Mouse (Mus musculus): ENCODE measurements around the gene Cpt1b. TPM values are rescaled to one million over a fixed set of nuclear protein-coding genes. Genes with fewer than 3 reads are reported as not detected.

Gene Cpt1b
- 1.2 and 1.8 TPM in 2 replicates for polyA plus RNA-seq (2015; fragmentation: Nextera tagmentation; extraction: Ambion mirVana)

DNA sequence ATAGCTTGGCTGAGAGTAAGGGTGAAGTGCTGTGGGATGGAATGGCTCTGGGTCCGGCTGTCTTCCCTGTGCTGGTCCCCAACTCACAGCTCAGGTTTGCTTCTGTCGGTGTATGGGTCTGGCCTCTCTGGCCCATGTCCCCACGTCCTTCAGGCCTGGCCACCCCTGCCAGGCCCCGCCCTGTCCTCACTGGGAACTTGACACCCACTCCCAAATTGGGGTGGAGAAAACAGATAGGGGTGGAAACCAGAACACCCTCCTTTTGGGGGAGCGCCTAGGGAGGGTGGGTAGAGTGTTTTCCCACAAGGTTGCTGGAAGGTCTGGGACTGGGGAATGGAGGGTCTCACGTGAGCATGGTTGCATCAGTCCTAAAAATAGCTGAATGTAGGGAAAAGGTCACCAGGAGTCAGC, at the start of gene Cpt1b:
Cpt1b (minus strand) TSS at position 153 of the 411 bp plus-strand sequence.
- Histone ChIP-seq H3K9me3 (no peaks in the 10 kb centered on the region), H3K4me2 (no peak within 1 kb of the TSS), H3K4me3 (no peak within 1 kb of the TSS), H3K27me3 (replicated peaks) (no peaks in the 10 kb centered on the region), H3K36me3 (replicated peaks) (peaks cover 18% of the 10 kb centered on the region), H3K4me1 (peaks cover 15% of the 10 kb centered on the region), H3K9ac (no peak within 1 kb of the TSS), H3K27ac (no peak within 1 kb of the TSS)
- no peak for ATAC-seq (replicated peaks)
- 47% methylated on average over 6 of the region's 6 CpGs for WGBS

GRCm38 (mm10) chr15:89475293-89475600, 49.6 kb upstream of the Cpt1b start:
- Histone ChIP-seq H3K9me3 (no peaks in the 10 kb centered on the region), H3K4me1 (peaks cover 24% of the 10 kb centered on the region), H3K27me3 (replicated peaks) (no peaks in the 10 kb centered on the region), H3K36me3 (replicated peaks) (no peaks in the 10 kb centered on the region), H3K4me3 (peak overlapping the region; percentile 73), H3K9ac (peak overlapping the region; percentile 78), H3K27ac (no peak overlapping the region; the same call in 1 of the 2 replicates), H3K4me2 (peak overlapping the region; percentile 95)
- 91% methylated on average over 7 of the region's 7 CpGs for WGBS
- ATAC-seq (replicated peaks) = peak; percentile 4; the same call in 1 of the 2 replicates

GRCm38 (mm10) chr15:89474596-89475292, 49.1 kb upstream of the Cpt1b start:
- Histone ChIP-seq H3K27ac (no peak overlapping the region), H3K9me3 (no peaks in the 10 kb centered on the region), H3K4me1 (peaks cover 24% of the 10 kb centered on the region), H3K27me3 (replicated peaks) (no peaks in the 10 kb centered on the region), H3K36me3 (replicated peaks) (no peaks in the 10 kb centered on the region), H3K4me2 (peak overlapping the region; percentile 95), H3K4me3 (peak overlapping the region; percentile 73), H3K9ac (no peak overlapping the region)
- no peak for ATAC-seq (replicated peaks)
- 90% methylated on average over 19 of the region's 19 CpGs for WGBS

DNA sequence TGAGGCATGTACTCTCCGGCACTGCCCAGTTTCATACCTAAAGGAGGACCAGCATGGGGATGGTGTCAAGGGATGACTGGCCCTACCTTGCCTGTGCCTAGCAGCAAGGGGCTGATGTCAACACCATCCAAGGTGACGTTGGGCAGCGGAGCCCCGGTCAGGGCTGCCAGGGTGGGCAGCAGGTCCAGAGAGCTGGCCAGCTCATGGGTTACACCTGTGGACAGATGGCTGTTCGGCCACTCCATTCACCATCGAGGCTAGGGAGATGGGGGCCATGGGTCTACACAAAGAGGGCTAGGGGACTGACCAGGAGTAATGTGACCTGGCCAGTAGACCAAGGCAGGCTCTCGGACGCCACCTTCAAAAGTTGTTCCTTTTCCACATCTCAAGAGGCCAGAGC, 48.3 kb upstream of the Cpt1b start:
- no peaks in the 10 kb centered on the region for H3K9me3 ChIP-seq
- WGBS = 98% methylated on average over 8 of the region's 8 CpGs
- no peak overlapping the region for H3K4me2 ChIP-seq
- H3K9ac ChIP-seq = no peak overlapping the region
- H3K4me3 ChIP-seq = no peak overlapping the region
- H3K36me3 ChIP-seq (replicated peaks) = no peaks in the 10 kb centered on the region
- no peak overlapping the region for H3K27ac ChIP-seq
- ATAC-seq (replicated peaks) = no peak
- no peaks in the 10 kb centered on the region for H3K27me3 ChIP-seq (replicated peaks)
- H3K4me1 ChIP-seq = peaks cover 24% of the 10 kb centered on the region

GRCm38 (mm10) chr15:89473370-89473769, 47.7 kb upstream of the Cpt1b start:
- Histone ChIP-seq H3K4me3 (no peak overlapping the region), H3K27ac (no peak overlapping the region), H3K9ac (no peak overlapping the region), H3K4me1 (peaks cover 24% of the 10 kb centered on the region), H3K4me2 (no peak overlapping the region), H3K27me3 (replicated peaks) (no peaks in the 10 kb centered on the region), H3K9me3 (no peaks in the 10 kb centered on the region), H3K36me3 (replicated peaks) (no peaks in the 10 kb centered on the region)
- WGBS = 84% methylated on average over 9 of the region's 9 CpGs
- no peak for ATAC-seq (replicated peaks)

- 93% methylated on average over 4 of the region's 4 CpGs for WGBS
- H3K4me3 ChIP-seq = no peak overlapping the region
- peaks cover 11% of the 10 kb centered on the region for H3K4me1 ChIP-seq
- H3K4me2 ChIP-seq = no peak overlapping the region
- ATAC-seq (replicated peaks) = no peak
- no peak overlapping the region for H3K9ac ChIP-seq
- no peaks in the 10 kb centered on the region for H3K36me3 ChIP-seq (replicated peaks)
- H3K27ac ChIP-seq = no peak overlapping the region
- H3K9me3 ChIP-seq = no peaks in the 10 kb centered on the region
- H3K27me3 ChIP-seq (replicated peaks) = no peaks in the 10 kb centered on the region
Observed at GRCm38 (mm10) chr15:89471476-89471875, 45.8 kb upstream of the Cpt1b start.

DNA sequence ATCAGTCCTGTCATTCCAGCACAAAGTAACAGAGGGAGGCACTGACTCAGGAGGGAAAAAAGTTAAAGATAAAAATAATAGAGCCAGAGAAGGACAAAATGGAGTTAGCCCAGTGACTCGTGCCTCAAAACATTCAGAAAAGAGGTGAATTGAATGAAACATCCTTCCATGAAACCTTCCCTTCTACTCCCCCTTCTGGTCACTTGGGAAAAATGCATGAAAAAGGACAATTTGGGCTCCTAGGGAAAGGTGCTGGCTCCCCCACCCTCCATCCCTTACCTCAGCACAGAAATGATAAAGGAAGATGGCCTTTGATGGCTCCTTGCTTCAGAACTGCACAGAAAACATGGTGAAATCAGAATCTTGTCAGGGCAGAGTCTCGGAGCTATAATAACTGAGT, 42.9 kb upstream of the Cpt1b start:
- no peak for ATAC-seq (replicated peaks)
- Histone ChIP-seq H3K4me1 (peaks cover 6% of the 10 kb centered on the region; the same call in 1 of the 2 replicates), H3K4me3 (no peak overlapping the region), H3K27ac (no peak overlapping the region), H3K27me3 (replicated peaks) (no peaks in the 10 kb centered on the region), H3K9ac (no peak overlapping the region), H3K9me3 (no peaks in the 10 kb centered on the region), H3K4me2 (no peak overlapping the region), H3K36me3 (replicated peaks) (no peaks in the 10 kb centered on the region)
- WGBS = 29% methylated on average over 2 of the region's 2 CpGs

DNA sequence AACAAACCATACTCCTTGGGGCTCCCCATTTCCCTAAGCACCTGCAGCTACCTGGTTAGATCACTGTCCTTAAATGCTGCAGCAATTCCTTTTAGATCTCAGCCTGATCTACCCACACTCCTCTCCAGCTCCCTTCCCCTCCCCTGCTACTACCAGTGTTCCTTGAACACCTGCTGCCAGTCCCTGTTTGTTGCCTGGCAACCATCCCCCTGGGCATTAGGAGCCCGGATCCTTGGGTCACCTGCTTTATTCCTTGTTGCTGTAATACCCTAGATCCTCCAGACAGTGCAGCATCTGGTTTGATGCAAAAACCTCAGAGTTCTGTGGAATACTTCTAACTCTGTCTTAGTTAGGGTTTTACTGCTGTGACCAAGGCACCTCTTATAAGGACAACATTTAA, 39.4 kb upstream of the Cpt1b start:
- peaks cover 9% of the 10 kb centered on the region; the same call in 1 of the 2 replicates for H3K4me1 ChIP-seq
- no peak overlapping the region for H3K4me2 ChIP-seq
- H3K4me3 ChIP-seq = no peak overlapping the region
- H3K36me3 ChIP-seq (replicated peaks) = peaks cover 20% of the 10 kb centered on the region
- 0% methylated on average over 1 of the region's 1 CpGs for WGBS
- H3K9me3 ChIP-seq = no peaks in the 10 kb centered on the region
- ATAC-seq (replicated peaks) = peak; percentile 38; the same call in 1 of the 2 replicates
- H3K9ac ChIP-seq = no peak overlapping the region
- peak overlapping the region; percentile 59; the same call in 1 of the 2 replicates for H3K27ac ChIP-seq
- no peaks in the 10 kb centered on the region for H3K27me3 ChIP-seq (replicated peaks)

- H3K4me1 ChIP-seq = peaks cover 9% of the 10 kb centered on the region; the same call in 1 of the 2 replicates
- ATAC-seq (replicated peaks) = no peak
- WGBS = 65% methylated on average over 5 of the region's 5 CpGs
Observed at GRCm38 (mm10) chr15:89463334-89464235, 37.9 kb upstream of the Cpt1b start.

GRCm38 (mm10) chr15:89462176-89462575, 36.5 kb upstream of the Cpt1b start:
- WGBS = 81% methylated on average over 7 of the region's 7 CpGs
- H3K4me1 ChIP-seq = peaks cover 13% of the 10 kb centered on the region; the same call in 1 of the 2 replicates
- H3K4me3 ChIP-seq = no peak overlapping the region
- no peak overlapping the region for H3K27ac ChIP-seq
- no peaks in the 10 kb centered on the region for H3K27me3 ChIP-seq (replicated peaks)
- H3K9ac ChIP-seq = no peak overlapping the region
- H3K36me3 ChIP-seq (replicated peaks) = peaks cover 44% of the 10 kb centered on the region
- H3K9me3 ChIP-seq = no peaks in the 10 kb centered on the region
- no peak overlapping the region for H3K4me2 ChIP-seq
- ATAC-seq (replicated peaks) = no peak

More at GRCm38 (mm10) chr15:89463334-89464235, 37.9 kb upstream of the Cpt1b start:
- no peak overlapping the region for H3K9ac ChIP-seq
- H3K27ac ChIP-seq = no peak overlapping the region
- no peak overlapping the region for H3K4me2 ChIP-seq
- H3K4me3 ChIP-seq = no peak overlapping the region
- H3K36me3 ChIP-seq (replicated peaks) = peaks cover 31% of the 10 kb centered on the region
- H3K27me3 ChIP-seq (replicated peaks) = no peaks in the 10 kb centered on the region
- no peaks in the 10 kb centered on the region for H3K9me3 ChIP-seq

DNA sequence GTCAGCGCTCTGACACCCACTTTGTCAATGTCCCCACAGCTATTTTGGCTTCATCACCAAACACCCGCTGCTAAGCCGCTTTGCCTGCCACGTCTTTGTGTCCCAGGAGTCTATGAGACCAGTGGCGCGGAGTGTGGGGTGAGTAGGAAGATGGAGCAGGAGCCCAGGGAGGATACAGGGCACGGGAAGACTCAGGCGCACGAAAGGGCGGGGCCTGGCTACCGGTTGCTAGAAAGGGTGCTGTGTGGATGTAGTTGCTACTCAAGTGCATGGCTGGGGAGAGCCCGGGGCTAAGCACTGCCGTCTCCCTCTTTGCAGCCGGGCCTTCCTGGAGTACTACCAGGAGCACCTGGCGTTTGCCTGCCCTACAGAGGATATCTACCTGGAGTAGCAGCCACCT, 35.7 kb upstream of the Cpt1b start:
- H3K4me3 ChIP-seq = no peak overlapping the region
- no peaks in the 10 kb centered on the region for H3K9me3 ChIP-seq
- H3K4me1 ChIP-seq = peaks cover 13% of the 10 kb centered on the region; the same call in 1 of the 2 replicates
- H3K27me3 ChIP-seq (replicated peaks) = no peaks in the 10 kb centered on the region
- WGBS = 86% methylated on average over 15 of the region's 15 CpGs
- peaks cover 53% of the 10 kb centered on the region for H3K36me3 ChIP-seq (replicated peaks)
- ATAC-seq (replicated peaks) = no peak
- H3K27ac ChIP-seq = no peak overlapping the region
- H3K4me2 ChIP-seq = no peak overlapping the region
- no peak overlapping the region for H3K9ac ChIP-seq

DNA sequence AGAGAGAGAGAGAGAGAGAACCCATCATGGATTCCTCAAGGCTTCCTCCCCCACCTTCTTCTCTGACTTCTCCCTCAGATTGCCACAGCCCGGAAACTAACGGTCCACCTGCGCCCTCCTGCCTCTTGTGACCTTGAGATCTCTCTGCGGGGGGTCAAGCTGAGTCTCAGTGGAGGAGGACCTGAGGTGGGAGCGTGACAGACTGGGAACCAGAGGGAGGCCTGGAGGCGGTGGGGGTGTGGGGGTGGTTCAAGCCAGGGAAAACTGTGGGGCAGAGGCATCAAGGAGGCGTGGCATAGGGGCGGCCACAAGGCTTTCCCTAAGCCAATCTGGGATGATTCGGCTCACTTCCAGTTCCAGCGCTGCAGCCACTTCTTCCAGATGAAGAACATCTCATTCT, 34.6 kb upstream of the Cpt1b start:
- Histone ChIP-seq H3K9ac (no peak overlapping the region), H3K27me3 (replicated peaks) (no peaks in the 10 kb centered on the region), H3K27ac (no peak overlapping the region), H3K4me1 (peaks cover 19% of the 10 kb centered on the region), H3K9me3 (no peaks in the 10 kb centered on the region), H3K4me2 (no peak overlapping the region), H3K36me3 (replicated peaks) (peaks cover 53% of the 10 kb centered on the region), H3K4me3 (no peak overlapping the region)
- ATAC-seq (replicated peaks) = no peak
- 80% methylated on average over 10 of the region's 10 CpGs for WGBS
